Mouse (Mus musculus) liver, embryonic 14.5 days (tissue): ENCODE data around the gene Pomc. TPM values are rescaled to one million over a fixed set of nuclear protein-coding genes. Genes with fewer than 3 reads are reported as not detected.

Source experiments
- ATAC-seq: fragments of 200-750 bp; cut with Nextera tagmentation; 2 replicates; pipeline ENCODE4 v1.8.0; 2017; ENCODE audit warnings: moderate number of reproducible peaks, mild to moderate bottlenecking, moderate library complexity; ENCODE audit not compliant: insufficient read depth
- DNase-seq, 3 experiments: peaks; one replicate each; pipeline ENCODE4 v3.0.0-alpha.2; 2012 to 2013; ENCODE audit warnings: low read depth in 3 of 3, low spot score in 3 of 3
- H3K27ac ChIP-seq: fragments of 300-500 bp; sonication (generic); 2 replicates; pipeline ENCODE4 v1.5.1; 2014; ENCODE audit warnings: moderate library complexity, mild to moderate bottlenecking, control low read depth, inconsistent platforms
- H3K27me3 ChIP-seq: fragments of 300-500 bp; sonication (generic); 2 replicates; pipeline ENCODE4 v1.6.1; 2014; ENCODE audit warnings: mild to moderate bottlenecking, low read length, moderate library complexity; ENCODE audit not compliant: control insufficient read depth, insufficient read depth
- H3K36me3 ChIP-seq: fragments of 300-500 bp; sonication (generic); replicated peaks from 2 replicates; pipeline ENCODE4 v1.6.1; 2014; ENCODE audit warnings: low read depth; ENCODE audit not compliant: control insufficient read depth, insufficient read depth
- H3K4me1 ChIP-seq, 2 experiments: fragments of 200-500 bp in 1 of 2; fragments of 300-500 bp in 1 of 2; sonication (generic) in 1 of 2; replicated peaks; 2 replicates each; pipeline ENCODE4 v1.6.1; 2012 to 2014; ENCODE audit warnings: antibody characterized with exemption in 1 of 2, inconsistent platforms in 1 of 2, low read length in 1 of 2; ENCODE audit not compliant: control insufficient read depth in 2 of 2, insufficient read depth in 2 of 2
- H3K4me2 ChIP-seq: fragments of 300-500 bp; sonication (generic); 2 replicates; pipeline ENCODE4 v1.6.1; 2014; ENCODE audit warnings: low read depth, mild to moderate bottlenecking, control low read depth, moderate library complexity
- H3K4me3 ChIP-seq, 2 experiments: fragments of 200-500 bp in 1 of 2; fragments of 300-500 bp in 1 of 2; sonication (generic) in 1 of 2; 2 replicates each; pipeline ENCODE4 v1.5.1; 2012 to 2014; ENCODE audit warnings: low read depth in 2 of 2, low read length in 2 of 2, mild to moderate bottlenecking in 2 of 2, control low read depth in 1 of 2, inconsistent platforms in 1 of 2, moderate library complexity in 1 of 2; ENCODE audit not compliant: insufficient read depth in 1 of 2
- H3K9ac ChIP-seq: fragments of 300-500 bp; sonication (generic); replicated peaks from 2 replicates; pipeline ENCODE4 v1.6.1; 2014; ENCODE audit warnings: mild to moderate bottlenecking, control low read depth, moderate library complexity
- H3K9me3 ChIP-seq: fragments of 300-500 bp; sonication (generic); 2 replicates; pipeline ENCODE4 v1.6.1; 2016; ENCODE audit warnings: low read length, mixed read lengths; ENCODE audit not compliant: control insufficient read depth
- CTCF ChIP-seq: IDR thresholded peaks from 2 replicates; pipeline ENCODE4 v1.5.1; 2016; ENCODE audit warnings: antibody characterized with exemption, low read depth, control low read depth
- EP300 ChIP-seq: IDR thresholded peaks from 2 replicates; pipeline ENCODE4 v1.6.1; 2016; ENCODE audit warnings: antibody characterized with exemption, low read depth
- WGBS: fragments of 180-500 bp; shearing (Covaris S2); extraction: QIAGEN DNeasy Blood & Tissue Kit; methylation state at CpG from one replicate; pipeline ENCODE4 v1.1.7; 2014; ENCODE audit not compliant: insufficient replicate concordance; 5-methylcytosine and 5-hydroxymethylcytosine counted together
- polyA plus RNA-seq, 2 experiments: library from polyadenylated mRNA; depleted of rRNA in 1 of 2; stranded (reverse) in 1 of 2; unstranded in 1 of 2; fragments of >200 nt; fragmentation: Nextera tagmentation in 1 of 2; extraction: Ambion mirVana in 1 of 2; gene quantifications; 2 replicates each; pipeline versions ENCODE4 v1.2.1 to v1.2.3; 2012 to 2014

Pomc gene
- polyA plus RNA-seq, 2 experiments, result 0.28 to 0.50 TPM

GRCm38 (mm10) chr12:4007181-4007580 lies 52.4 kb downstream of the Pomc start:
- Histone ChIP-seq H3K27ac (no peak overlapping the region), H3K9me3 (no peaks in the 10 kb centered on the region), H3K27me3 (no peaks in the 10 kb centered on the region), H3K9ac (no peak overlapping the region), H3K4me1 (no peaks in the 10 kb centered on the region), H3K36me3 (no peaks in the 10 kb centered on the region), H3K4me3 (no peak overlapping the region), H3K4me2 (no peak overlapping the region)
- no peak for DNase-seq
- no peak for TF ChIP-seq EP300
- ATAC-seq, result no peak
- WGBS, result 56% methylated on average over 4 of the region's 4 CpGs

- TF ChIP-seq CTCF, result no peak
- TF ChIP-seq EP300, result no peak
- H3K4me2 ChIP-seq, result no peak overlapping the region
- ATAC-seq, result no peak
- DNase-seq, result no peak
- H3K27me3 ChIP-seq, result no peaks in the 10 kb centered on the region
- no peaks in the 10 kb centered on the region for H3K9me3 ChIP-seq
- H3K36me3 ChIP-seq, result no peaks in the 10 kb centered on the region
- H3K9ac ChIP-seq, result no peak overlapping the region
- 31% methylated on average over 4 of the region's 4 CpGs for WGBS
- no peaks in the 10 kb centered on the region for H3K4me1 ChIP-seq
- no peak overlapping the region for H3K4me3 ChIP-seq
- no peak overlapping the region for H3K27ac ChIP-seq
These were observed 53.0 kb downstream of the Pomc start for GRCm38 (mm10) chr12:4007766-4008165.

GRCm38 (mm10) chr12:4008731-4009130 lies 54.0 kb downstream of the Pomc start:
- H3K9ac ChIP-seq, result no peak overlapping the region
- 71% methylated on average over 12 of the region's 12 CpGs for WGBS
- DNase-seq (no peak), ATAC-seq (no peak)
- no peak overlapping the region for H3K4me2 ChIP-seq
- H3K4me3 ChIP-seq, result no peak overlapping the region
- H3K9me3 ChIP-seq, result no peaks in the 10 kb centered on the region
- H3K27ac ChIP-seq, result no peak overlapping the region
- no peaks in the 10 kb centered on the region for H3K36me3 ChIP-seq
- no peaks in the 10 kb centered on the region for H3K27me3 ChIP-seq
- no peaks in the 10 kb centered on the region for H3K4me1 ChIP-seq
- TF ChIP-seq EP300 (no peak), CTCF (no peak)

Other genes with a start within 250 kb of the Pomc start
- gene Dnmt3a, start 148.9 kb upstream of the Pomc start, polyA plus RNA-seq (2012; rRNA removed), result 5.2 and 5.3 TPM in 2 replicates
- gene Dnmt3a, start 148.9 kb upstream of the Pomc start, polyA plus RNA-seq (2014; fragmentation: Nextera tagmentation; extraction: Ambion mirVana), result 12.8 and 14.1 TPM in 2 replicates
- 0.10 TPM in 2 replicates for gene Efr3b, start 84.0 kb downstream of the Pomc start, polyA plus RNA-seq (2012; rRNA removed)
- gene Efr3b, start 84.0 kb downstream of the Pomc start, polyA plus RNA-seq (2014; fragmentation: Nextera tagmentation; extraction: Ambion mirVana), result 0.04 and 0.05 TPM in 2 replicates
- 1.5 and 1.8 TPM in 2 replicates for gene Dnajc27, start 127.6 kb downstream of the Pomc start, polyA plus RNA-seq (2012; rRNA removed)
- 1.2 and 1.7 TPM in 2 replicates for gene Dnajc27, start 127.6 kb downstream of the Pomc start, polyA plus RNA-seq (2014; fragmentation: Nextera tagmentation; extraction: Ambion mirVana)
- gene Adcy3, start 178.2 kb downstream of the Pomc start, polyA plus RNA-seq (2012; rRNA removed), result 0.34 and 0.42 TPM in 2 replicates
- gene Adcy3, start 178.2 kb downstream of the Pomc start, polyA plus RNA-seq (2014; fragmentation: Nextera tagmentation; extraction: Ambion mirVana), result 0.18 and 0.40 TPM in 2 replicates